Mouse (Mus musculus) gastrocnemius, postnatal 36 days (tissue): ENCODE results near the gene Sec24c. TPM values are rescaled to one million over a fixed set of nuclear protein-coding genes. Genes with fewer than 3 reads are reported as not detected.
"Not testable (repeated sequence)": the region's sequence is repeated elsewhere in the genome, so short reads cannot be mapped to it uniquely, and the experiment has no call there.

ENCODE experiments used
- DNase-seq, 2 experiments: peaks; one replicate each; pipeline ENCODE4 v3.0.0; 2022
- intact Hi-C: fragments of 180-260 bp; cut with DNase I; formaldehyde crosslinking; loops from one replicate; pipeline ENCODE4 v1.15.1; 2025
- long read RNA-seq, 2 experiments: library from polyadenylated mRNA; stranded (forward); transcript quantifications; one replicate each; pipeline ENCODE4 v2.0.0; 2021
- total RNA-seq, 2 experiments: library from RNA; stranded (reverse); gene quantifications; 2 replicates each; pipeline ENCODE4 v1.2.3; 2021

The Sec24c gene
- 10 to 100 TPM; 71.5 to 73.6 TPM for total RNA-seq
- long read RNA-seq, experiment 1, full-length matches to known transcripts: 2 of 28 reads
- long read RNA-seq, experiment 1, partial matches to known transcripts: 22 of 28 reads
- long read RNA-seq, experiment 1, other reads (novel, unspliced or antisense): 4 of 28 reads
- long read RNA-seq, experiment 2, partial matches to known transcripts: 15 of 22 reads
- long read RNA-seq, experiment 2, other reads (novel, unspliced or antisense): 7 of 22 reads

DNA sequence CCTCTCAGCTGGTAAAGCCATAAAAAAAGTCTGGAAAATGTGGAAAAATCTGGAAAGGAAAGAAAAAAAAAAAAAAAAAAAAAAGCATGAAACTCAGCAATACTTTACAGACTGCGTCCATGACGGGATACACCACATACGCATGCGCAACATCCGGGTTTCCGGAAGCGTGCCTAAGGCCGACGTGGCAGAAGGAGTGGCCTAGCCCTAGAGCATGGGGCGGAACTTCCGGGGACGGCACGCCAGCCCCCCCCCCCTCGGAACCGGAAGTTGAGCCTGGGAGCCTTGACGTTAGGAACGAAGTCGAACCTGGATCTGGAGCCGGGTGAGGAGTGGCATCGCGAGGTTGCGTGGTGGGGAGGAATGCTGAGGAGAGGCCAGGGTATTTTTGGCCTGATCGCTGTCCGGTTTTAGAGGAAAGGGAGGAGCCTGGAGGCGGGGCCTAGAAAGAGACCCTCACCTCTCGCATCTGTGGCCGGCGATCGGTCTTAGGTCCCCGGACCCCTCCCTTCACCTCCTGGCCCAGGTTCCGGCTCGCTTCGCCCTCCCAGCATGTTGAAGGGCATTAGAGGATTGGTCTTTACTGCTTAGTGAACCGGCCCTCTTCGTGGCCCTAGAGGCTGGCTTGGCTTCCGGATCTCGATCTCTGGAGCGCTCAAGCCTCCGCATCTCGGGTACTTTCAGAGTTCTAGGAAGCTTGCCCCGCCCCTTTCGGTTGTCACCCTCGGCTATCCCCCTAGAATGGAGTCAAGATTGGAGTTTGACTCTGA, at the start of gene Sec24c:
Gene Sec24c (plus strand): TSS at position 245 of the 770 bp plus-strand sequence.
- intact Hi-C loops: no loop called here

DNA sequence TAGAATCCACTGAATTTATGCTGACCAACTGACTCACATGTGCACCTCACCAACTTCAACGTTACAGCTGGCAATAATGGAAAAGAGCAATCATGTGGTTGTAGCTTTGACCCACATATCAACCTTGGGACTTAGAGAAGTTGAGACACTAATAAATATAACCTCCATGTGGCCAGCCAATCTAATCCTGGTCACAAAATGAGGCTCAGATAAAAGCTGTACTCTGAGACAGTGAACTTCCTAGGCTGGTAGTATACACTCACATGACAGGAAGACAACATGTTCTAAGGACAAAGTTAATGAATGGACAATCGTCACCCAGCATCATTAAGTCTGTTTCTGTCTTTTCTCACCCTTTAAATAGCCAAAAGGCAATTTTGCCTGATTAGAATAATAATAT, 47.7 kb upstream of the Sec24c start:
- DNase-seq: no peak
- intact Hi-C loops: no loop called here

More for the DNA sequence above, at the start of gene Sec24c:
- peak; percentile 94 to 99 for DNase-seq

DNA sequence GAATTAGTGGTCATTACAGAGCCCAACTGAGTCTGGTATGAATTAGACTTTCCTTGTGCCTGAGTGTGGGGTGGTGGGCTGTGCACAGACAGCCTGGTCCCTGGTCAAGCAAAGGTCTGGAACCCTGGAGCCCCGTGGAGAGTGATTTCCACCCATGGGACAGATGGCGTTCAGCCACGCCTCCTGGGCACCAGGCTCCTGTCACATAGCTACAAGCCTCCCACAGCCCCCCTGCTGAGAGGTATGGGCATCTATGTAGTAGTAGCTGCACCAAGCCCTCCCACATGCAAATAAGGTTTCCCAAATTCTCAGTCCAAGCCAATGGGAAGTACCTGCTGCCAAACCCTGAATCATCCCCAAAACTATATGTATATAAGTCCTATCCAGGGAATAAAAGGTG, 47.1 kb upstream of the Sec24c start:
- DNase-seq: no peak
- intact Hi-C loops: no loop called here

DNA sequence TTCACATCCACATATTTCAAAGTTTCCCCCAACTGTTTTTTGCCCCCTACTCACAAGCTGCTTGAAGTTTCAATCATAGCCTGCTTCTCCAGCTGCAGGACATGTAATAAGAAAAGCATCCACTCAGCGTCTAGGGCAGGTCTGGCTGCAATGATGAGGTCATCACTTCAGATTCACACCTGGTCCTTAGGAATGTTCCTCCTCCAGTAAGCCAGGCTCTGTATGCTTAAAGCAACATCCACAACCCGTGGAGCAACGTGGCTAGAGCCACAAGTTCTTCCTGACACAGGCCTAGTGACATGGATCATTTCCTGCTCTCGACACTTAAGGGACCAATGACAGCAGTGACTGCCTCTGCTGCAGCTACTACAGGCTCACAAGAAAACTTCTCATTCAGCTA, 42.9 kb upstream of the Sec24c start:
- no peak for DNase-seq
- intact Hi-C loops: no loop called here

DNA sequence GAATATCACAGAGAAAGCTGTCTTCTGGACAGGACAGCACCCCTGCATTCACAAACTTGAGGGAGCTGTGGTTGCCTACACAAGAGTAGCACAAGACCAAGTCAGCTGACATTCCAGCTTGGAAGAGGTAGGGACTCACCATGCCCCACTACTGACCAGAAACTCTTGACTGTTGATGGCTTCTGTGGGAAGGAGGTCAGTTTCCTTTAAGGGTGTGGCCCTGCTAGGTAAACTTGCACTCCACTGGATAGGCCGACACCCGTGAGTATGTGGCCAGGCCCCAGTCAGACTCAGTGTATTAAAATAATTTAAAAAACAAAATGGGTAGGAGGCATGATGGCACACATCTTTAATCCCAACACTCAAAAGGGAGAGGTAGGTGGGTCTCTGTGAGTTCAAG, 38.6 kb upstream of the Sec24c start:
- intact Hi-C loops: no loop called here
- DNase-seq: no peak

DNA sequence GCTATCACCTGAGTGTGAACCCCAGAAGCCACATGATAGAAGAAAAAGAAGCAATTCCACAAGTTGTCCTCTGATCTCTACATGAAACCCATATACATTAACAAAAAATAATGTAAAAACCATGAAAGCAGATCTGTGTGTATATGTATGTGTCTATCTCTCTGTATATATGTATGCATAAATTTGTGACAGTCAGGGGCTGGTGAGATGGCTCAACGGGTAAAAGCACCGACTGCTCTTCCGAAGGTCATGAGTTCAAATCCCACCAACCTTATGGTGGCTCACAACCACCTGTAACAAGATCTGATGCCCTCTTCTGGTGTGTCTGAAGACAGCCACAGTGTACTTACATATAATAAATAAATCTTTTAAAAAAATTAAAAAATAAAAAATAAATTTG, 37.1 kb upstream of the Sec24c start:
- intact Hi-C loops, DNase-seq: not testable (repeated sequence)

DNA sequence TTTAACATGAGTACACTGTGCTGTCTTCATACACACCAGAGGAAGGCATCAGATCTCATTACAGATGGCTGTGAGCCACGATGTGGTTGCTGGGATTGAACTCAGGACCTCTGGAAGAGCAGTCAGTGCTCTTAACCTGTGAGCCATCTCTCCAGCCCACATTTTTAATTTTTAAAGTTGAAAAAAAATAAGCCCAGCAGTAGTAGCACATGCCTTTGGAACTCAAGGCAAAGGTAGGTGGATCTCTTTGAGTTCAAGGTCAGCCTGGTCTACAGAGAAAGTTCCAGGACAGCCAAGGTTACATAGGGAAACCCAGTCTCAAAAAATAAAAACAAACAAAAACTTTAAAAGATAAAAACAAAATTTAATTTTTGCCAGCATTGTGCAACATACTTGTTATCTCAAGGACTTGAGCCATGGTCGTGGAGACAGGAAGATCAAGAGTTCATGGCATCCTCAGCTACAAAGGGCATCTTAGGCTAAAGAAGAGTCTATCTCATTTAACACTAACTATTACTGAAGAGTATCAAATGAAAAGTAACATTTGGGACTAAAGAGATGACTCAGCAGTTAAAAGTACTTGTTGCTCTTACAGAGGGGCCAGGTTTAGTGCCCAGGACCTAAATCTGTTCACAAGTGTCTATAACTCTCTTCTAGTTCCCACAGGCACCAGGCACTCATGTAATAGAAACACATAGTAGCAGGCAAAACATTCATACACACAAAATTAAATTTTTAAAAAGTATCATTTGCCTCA, 36.1 kb upstream of the Sec24c start:
- intact Hi-C loops: no loop called here
- DNase-seq: no peak

DNA sequence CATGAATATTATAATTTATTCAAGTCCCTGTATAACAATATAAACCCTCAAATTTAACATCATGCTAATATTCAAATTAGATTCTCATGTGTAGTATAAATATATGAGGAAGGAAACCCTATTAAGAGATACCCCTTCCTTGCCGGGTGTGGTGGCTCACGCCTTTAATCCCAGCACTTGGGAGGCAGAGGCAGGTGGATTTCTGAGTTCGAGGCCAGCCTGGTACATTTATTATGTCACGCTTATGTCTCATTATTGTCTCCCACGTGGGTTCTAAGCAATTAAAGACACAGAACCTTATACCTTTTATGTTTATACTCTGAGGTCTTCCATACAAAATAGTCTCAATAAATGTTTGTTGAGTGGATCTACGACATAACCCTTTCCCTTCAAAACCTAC, 35.4 kb upstream of the Sec24c start:
- intact Hi-C loops: no loop called here
- no peak for DNase-seq

DNA sequence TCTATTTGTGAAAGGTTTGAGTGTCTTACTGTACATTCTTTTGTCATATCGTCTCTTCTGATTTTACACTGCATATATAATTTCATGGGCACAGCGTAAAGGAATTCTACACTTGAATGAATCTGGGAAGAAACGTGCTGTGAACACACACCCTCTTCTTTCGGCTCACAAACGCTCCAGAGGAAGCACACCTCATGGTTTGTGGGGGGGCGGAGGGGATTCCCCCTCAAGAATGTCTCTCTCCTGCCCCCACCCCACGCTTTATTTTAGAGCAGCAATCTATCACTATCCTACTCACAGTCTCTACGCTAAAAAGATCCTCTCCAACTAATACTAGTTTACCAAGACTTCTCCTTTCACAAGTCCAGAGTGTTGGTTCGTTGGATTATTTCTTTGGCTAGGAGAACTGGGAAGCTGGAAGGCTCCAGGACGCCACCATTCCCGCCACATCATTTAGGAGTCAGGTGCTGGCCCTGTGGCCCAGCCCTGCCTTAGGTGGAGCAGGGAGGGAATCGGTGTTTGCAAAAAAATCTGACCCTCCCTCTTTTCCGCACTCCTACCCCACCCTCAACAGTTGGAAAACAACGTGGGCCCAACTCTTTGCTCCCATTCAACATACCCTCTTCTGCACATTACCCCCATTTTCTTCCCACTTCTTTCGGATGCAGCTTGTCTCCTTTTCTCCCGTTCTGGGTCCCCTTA, 34.0 kb upstream of the Sec24c start:
- no peak for DNase-seq
- intact Hi-C loops: loop anchor here (5.0 kb wide), 1 partner anchor 63 kb away; no protein-coding TSS in a partner anchor

DNA sequence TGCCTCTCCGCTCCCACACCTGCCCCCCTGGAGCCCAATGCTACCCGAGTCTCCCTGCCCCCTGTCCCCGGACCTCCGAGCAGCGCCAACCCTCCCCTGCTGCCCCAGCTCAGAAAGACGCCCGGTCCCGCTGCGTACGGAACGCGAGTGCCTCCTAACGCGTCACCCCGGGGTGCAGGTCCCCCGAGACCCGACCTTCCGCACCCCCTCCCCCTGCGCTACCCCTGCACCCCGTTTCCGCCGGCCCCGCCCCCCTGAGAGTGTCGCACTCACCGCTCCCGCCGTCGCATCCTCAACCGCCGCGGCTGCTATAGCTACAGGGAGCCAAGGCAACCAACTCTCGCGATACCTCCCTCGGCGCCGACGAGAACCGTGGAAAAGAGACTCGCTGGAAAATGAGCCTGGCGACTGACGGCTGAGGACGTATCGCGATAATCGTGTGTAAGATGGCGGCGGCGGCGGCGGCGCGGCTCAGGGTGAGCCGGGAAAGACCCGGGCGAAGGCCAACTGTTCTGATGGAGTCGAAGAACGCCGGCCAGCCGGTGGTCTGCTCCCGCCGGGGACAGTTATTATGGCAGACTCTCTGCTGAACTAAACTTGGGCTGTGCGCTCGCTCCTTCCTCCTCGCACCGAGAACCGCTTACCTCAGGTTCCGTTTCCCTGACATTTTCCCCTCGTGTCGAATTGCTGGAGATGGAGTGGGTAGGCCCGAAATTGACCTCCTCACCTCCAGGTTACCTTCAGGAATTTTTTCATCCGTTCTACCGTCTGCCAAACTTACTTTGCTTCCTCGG, 33.3 kb upstream of the Sec24c start, which contains the start of gene Usp54:
Gene Usp54 (minus strand): TSS at position 420 of the 794 bp plus-strand sequence.
- intact Hi-C loops: loop anchor here (5.0 kb wide), 1 partner anchor 64 kb away; no protein-coding TSS in a partner anchor
- DNase-seq: peak; percentile 95 to 98

DNA sequence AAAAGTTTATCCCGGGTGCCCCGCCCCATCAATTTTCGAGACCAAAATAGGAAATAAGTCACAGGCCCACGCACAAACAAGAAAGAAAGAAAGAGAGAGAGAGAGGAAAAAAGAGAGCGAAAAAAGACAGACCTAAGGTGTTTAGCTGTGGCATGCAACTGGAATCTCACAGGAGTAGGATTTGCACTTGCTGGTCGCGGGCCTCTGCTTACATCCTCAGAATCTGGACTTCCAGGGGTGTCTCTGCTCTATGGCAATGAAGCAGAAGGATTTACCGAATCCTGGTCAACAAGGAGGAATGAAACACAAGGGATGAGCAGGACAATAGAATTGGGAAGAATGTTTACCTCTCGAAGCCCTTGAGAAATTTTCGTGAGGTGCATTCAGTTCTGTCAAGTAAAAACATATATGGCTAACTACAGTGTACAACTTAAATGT, 32.7 kb upstream of the Sec24c start:
- intact Hi-C loops: loop anchor here (5.0 kb wide), 1 partner anchor 64 kb away; no protein-coding TSS in a partner anchor
- DNase-seq: no peak

DNA sequence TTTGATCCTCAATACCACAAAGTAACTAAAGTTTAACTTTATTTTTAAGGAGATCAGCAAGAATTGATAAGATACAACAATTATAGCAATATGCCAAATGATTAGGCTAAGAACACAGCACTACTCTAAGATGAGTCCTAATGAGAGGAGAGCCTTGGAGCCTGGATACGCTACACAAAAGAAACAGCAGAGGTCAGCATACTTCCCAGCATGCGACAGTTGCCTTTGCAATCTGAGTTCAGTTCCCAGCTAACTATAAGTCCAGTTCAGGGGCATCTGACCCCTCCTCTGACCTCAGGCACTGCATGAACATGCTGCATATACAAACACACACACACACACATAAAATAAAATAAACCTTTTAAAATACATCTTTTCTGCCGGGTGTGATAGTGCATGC, 28.6 kb upstream of the Sec24c start:
- intact Hi-C loops: no loop called here
- no peak for DNase-seq

DNA sequence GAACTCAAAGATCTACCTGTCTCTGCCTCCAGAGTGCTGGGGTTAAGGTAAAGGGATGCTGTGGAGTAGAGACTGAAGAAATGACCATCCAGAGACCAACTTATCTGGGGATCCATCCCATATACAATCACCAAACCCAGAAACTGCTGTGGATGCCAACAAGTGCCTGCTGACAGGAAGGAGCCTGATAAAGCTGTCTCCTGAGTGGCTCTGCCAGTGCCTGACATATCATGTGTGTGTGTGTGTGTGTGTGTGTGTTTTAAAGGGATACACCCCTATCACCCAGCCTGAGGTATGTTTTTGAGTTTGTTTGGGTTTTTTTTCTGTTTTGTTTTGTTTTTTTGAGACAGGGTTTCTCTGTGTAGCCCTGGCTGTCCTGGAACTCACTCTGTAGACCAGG, 27.7 kb upstream of the Sec24c start:
- no peak for DNase-seq
- intact Hi-C loops: no loop called here

DNA sequence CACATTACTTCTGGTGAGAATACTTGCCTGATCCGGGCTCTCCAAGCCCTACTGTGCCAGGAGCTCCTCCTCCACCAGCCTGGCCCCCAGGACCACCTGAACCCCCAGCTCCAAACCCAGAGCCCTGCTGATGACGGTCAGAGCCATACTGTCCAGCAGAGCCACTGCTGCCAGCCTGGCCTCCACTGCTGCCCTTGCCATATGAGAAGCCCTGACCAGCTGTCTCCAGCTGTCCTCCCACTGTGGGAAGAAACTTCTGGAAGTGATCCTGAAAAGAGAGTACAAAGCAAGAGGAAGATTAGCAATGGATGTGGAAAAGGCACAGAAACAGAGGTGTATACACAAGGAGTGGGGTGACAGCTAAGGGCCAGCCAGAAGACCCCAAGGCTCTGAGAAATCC, 23.1 kb upstream of the Sec24c start:
- no peak for DNase-seq
- intact Hi-C loops: no loop called here

DNA sequence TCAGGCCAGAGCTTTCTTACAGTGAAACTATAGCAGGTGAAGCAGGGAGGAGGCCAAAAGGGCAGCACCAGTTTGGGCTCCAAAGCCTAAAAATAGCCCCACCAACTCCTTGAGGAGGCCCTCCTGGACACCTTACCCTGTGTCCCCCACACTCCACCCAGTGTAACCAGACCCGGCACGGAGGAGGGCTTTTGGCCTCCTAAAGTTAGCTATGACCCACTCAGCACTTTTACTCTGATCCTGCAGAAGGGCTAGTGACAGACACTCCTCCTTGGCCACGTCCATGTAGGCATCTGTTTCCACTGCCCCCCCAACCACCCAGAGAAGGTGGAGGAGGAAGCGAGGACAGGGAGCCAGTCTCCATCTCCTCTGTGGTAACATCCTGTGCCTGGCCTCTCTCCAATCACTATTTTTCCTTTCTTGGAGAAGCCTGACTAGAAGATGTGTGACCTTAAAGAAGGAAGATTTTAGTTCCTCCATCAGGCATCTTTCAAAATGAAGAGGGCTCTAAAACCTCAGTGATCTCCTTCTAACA, 22.3 kb upstream of the Sec24c start:
- intact Hi-C loops: no loop called here
- peak; percentile 48 to 52 for DNase-seq

DNA sequence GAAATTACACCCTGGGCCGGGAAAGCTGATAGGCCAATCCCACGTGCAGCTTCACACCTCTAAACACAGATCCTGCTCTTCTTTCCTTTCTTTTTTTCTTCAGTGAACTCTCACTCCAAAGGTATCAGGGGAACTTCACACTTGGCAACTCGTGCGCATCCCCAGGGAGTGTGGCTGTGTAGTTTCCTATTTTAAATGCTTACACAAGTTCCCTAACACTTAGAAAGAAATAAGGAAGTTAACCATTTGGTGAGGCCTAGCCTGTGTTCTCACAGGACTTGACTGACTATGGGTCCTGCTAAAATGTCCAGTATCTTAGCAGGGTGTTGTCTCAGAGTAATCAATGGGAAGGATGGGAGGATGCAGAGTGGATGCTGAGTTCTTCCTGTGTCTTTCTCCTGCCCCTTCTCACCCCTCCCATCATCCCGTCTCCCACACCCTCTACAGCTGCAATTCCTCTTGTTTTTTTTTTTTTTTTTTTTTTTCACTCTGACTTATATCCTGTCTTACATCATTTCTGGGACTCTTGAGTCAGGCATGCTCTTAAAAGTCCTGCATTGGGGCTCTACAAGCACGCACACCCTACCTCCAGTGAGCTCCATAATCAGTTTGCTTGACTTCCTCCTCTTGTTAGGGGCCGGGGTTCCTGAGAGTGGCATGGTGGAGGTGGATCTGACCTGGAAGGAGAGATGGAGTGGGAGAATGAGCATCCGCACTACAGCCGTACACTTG, 19.3 kb upstream of the Sec24c start:
- intact Hi-C loops: no loop called here
- no peak for DNase-seq

DNA sequence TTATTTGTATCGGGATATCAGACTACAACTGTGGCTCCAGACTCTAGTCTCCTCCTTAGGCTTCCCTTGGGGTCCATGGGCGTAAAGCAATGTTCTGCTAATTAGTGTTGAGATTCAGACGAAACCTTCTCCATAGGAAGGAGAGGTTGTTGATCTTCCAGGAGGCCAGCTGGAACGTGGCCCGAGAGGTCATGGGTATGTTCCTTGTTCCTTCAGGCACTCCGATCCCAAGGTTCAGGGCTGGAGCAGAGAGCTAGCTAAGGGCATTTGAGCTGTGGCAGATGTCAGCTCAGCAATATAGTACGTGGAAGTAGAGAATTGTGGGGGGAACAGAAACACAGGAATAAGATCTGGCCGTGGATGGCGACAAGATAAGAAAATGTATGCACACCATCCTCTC, 18.4 kb upstream of the Sec24c start:
- DNase-seq: peak in 1 of 2 experiments; percentile 65
- intact Hi-C loops: no loop called here

DNA sequence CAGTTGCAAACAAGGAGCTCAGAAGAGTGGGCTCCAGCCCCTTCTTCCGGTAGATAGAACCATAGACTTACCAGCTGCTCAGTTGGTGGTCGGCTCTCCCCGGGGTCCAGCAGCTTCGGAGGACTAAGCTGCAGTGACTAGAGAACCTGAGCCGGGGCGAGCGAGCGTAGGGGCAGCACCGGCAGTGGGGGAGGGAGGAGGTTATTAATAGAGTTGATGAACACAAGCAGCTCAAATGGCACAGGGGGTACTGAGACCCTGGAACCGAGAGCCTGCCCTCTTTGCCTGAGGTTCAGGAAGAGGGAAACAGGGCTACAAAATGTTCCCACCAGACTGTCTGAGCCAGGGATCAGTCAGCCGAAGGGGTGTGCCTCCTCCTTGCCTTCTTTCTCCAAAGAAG, 17.7 kb upstream of the Sec24c start, which contains the start of gene Myoz1:
Gene Myoz1 (minus strand): TSS at position 180 of the 400 bp plus-strand sequence.
- intact Hi-C loops: no loop called here
- peak in 1 of 2 experiments; percentile 50 for DNase-seq

DNA sequence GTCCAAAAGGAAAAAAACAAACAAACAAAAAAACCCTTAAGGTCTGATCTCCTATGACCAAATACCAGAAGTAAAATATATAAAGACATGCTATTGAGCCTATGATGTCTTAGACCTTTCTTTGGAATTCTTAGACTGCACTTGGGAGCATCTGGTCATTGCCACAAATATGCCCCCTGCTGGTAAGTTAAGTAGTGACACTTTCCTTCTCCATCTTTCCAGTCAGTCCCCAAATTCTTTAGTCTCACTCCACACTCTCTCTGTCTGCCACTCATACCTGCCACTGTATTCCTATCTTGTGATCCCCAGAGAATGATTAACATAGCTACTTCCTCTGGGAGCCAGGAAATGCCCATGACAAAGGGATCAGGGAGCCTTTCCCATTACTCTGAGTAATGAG, 15.8 kb upstream of the Sec24c start:
- intact Hi-C loops: loop anchor here (2.0 kb wide), 1 partner anchor 82 kb away; no protein-coding TSS in a partner anchor
- no peak for DNase-seq
